Mouse (Mus musculus): ENCODE measurements around the gene Cbx3.

Cbx3 gene

GRCm38 (mm10) chr6:51470311-51471178, at the start of gene Cbx3:
TSS of gene Cbx3 (plus strand) at chr6:51470360.
- no peak for DNase-seq (ENCODE audit: low read depth, low spot score)

GRCm38 (mm10) chr6:51423466-51424122, 46.6 kb upstream of the Cbx3 start:
- no peak for DNase-seq (ENCODE audit: low read depth, low spot score)

GRCm38 (mm10) chr6:51424537-51424936, 45.6 kb upstream of the Cbx3 start:
- DNase-seq (ENCODE audit: low read depth, low spot score): no peak

- peak; percentile 45 for DNase-seq (ENCODE audit: low read depth, low spot score)
Observed at GRCm38 (mm10) chr6:51432535-51433397, 37.4 kb upstream of the Cbx3 start, which contains the start of gene Nfe2l3. TSS of gene Nfe2l3 (plus strand) at chr6:51432670.

GRCm38 (mm10) chr6:51434270-51434669, 35.9 kb upstream of the Cbx3 start:
- DNase-seq (ENCODE audit: low read depth, low spot score): no peak

DNA sequence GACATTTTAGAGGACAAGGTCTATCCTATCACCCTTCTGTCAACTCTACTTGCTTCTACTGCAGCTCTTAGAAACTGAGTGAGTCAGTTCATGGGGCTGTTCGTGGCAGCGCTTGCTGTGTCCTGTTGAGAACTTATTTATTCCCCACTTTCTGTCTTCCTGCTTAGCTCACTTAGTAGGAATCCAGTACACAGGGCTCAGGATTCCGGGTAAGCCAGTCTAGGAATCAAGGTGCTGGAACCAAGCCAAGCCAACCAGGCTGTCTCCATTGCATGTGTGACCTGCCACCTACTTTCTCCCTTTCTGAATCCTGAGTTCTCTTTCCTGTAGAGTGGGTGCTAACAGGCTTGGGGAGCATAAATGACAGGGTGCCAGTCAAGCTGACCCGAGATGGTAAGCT, 32.5 kb upstream of the Cbx3 start:
- DNase-seq (ENCODE audit: low read depth, low spot score): no peak

GRCm38 (mm10) chr6:51438826-51439330, 31.3 kb upstream of the Cbx3 start:
- DNase-seq (ENCODE audit: low read depth, low spot score): no peak

GRCm38 (mm10) chr6:51442191-51442835, 27.8 kb upstream of the Cbx3 start:
- DNase-seq (ENCODE audit: low read depth, low spot score): peak; percentile 73

DNA sequence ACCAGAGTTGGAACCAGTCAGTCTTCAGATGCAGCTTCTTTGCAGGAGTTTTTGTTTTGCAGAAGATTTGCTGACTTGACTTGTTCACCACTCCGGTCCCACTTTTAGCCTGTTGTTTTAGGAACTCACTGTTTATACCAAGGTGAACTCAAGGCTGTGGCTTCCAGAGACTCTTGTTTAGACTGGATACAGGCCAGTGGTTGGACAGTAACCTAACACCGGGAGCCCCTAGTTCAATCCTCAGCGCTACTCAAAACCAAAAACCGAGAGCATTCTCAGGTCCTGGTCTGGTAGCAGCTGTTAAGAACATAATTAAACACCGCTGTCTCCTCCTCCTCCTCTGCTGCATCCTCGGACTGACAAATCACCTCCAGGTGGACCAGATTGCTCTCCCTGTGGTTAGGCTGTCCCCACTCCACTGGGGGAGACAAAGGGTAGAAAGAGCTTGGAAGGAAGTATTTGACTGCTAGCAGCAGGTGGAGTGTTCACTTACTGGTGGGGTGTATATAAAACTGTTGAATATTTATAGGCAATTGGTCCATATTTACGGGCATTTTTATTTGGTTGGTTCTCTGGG, 17.1 kb upstream of the Cbx3 start:
- no peak for DNase-seq (ENCODE audit: low read depth, low spot score)

- no peak for DNase-seq (ENCODE audit: low read depth, low spot score)
Observed at GRCm38 (mm10) chr6:51454949-51455348, 15.2 kb upstream of the Cbx3 start.

DNA sequence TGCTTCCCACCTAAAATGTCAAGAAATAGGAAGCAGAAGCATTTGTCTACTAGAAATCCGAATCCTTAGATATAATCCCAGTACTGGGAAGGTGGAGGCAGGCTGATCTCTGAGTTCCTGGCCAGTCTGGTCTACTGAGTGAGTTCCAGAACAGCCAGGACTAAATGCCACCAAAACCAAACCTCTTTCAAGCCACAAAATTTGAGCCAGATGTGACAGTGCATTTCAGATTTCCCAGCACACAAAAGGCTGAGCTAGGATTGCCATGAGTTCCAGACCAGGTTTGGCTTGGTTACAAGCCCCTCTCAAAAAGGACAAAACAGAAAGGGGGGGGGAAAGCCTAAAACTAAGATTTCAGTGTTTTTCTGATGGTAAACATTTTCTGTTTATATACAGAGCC, 14.0 kb upstream of the Cbx3 start:
- no peak for DNase-seq (ENCODE audit: low read depth, low spot score)

DNA sequence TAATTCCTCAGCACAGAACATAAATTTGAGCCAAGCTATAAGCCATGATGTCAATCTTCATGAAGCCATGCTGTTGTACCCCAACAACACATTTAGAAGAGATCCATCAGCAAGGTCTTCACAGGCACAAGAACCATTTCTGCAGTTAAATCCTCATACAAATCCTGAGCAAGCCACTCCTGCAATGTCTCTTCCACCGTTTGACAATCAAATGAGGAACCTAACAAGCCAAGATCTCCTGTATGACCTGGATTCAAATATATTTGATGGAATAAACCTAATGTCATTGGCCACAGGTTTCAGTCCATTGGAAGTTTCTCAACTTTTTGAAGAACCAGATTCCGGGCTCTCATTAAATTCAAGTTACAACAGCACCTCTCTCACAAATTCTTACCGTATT, 12.9 kb upstream of the Cbx3 start:
- no peak for DNase-seq (ENCODE audit: low read depth, low spot score)

- no peak for DNase-seq (ENCODE audit: low read depth, low spot score)
Observed at GRCm38 (mm10) chr6:51457770-51458387, 12.3 kb upstream of the Cbx3 start.

- DNase-seq (ENCODE audit: low read depth, low spot score): no peak
Observed at GRCm38 (mm10) chr6:51458925-51459312, 11.2 kb upstream of the Cbx3 start.

DNA sequence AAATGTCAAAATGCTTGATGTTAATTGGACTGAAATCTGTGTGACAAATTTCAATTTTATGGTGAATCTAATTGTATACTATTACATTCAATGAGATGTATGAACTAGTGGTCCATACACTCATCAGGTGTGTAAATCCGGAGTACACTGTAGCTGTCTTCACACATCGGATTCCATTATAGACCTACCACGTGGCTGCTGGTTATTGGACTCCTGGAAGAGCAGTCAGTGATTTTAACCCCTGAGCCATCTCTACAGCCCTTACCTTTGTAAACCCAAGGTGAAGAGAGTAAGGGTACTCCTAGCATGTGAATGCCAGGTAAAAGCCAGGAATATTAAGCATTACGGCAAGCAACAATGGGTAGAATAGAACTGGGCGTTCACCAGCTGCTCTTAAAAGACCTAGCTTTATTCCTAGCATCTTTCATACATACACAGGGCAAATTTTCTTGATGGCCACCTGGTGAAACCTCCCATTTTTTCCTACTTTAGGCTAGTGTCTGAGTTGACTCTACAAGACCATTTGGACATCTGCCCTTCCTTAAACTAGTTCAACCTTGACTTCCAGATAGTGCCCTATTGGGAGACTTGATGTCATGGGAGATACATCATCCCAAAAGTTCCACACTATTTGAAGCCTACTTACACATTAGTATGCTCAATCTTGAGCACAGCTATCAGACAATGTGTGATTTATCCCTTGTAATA, 10.7 kb upstream of the Cbx3 start:
- DNase-seq (ENCODE audit: low read depth, low spot score): peak; percentile 58

GRCm38 (mm10) chr6:51460021-51460360, 10.2 kb upstream of the Cbx3 start:
- peak; percentile 46 for DNase-seq (ENCODE audit: low read depth, low spot score)

DNA sequence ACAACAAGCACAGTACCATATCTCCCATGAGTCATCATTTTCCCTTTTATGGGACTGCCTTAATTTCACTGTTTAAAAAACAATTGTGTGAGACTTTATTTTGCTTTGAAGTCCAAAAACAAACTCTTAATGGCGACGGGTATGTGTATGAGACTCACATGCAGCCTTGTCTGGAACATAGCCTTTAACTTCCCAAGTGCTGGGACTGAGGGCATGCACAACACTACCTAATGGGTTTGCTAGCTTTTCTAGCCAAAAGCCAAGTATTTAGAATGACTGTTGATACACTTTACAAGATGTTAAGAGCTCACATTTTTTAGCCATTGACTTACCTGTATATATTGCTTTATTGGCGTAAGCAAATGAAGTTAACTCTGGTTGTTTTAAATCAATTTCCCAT, 9.8 kb upstream of the Cbx3 start:
- no peak for DNase-seq (ENCODE audit: low read depth, low spot score)

- DNase-seq (ENCODE audit: low read depth, low spot score): no peak
Observed at GRCm38 (mm10) chr6:51467649-51468048, 2.5 kb upstream of the Cbx3 start.

GRCm38 (mm10) chr6:51468891-51469561, 1.1 kb upstream of the Cbx3 start:
- no peak for DNase-seq (ENCODE audit: low read depth, low spot score)
